Mouse (Mus musculus) brain, embryonic 14.5 days (tissue): ENCODE measurements at regions not wholly inside any gene's neighbourhood (a gene's known extent, or its start where the extent isn't known, plus 50 kb on each side); places are given as distances from the start of the nearest gene placed in this dataset.

Experiments
- CTCF ChIP-seq: fragments of 200-500 bp; IDR thresholded peaks from 2 replicates; pipeline ENCODE4 v1.5.1; 2012; ENCODE audit warnings: inconsistent platforms, mild to moderate bottlenecking, moderate library complexity, borderline replicate concordance; ENCODE audit not compliant: insufficient read depth, insufficient read length; ENCODE audit errors: extremely low read depth
- POLR2A ChIP-seq: fragments of 200-500 bp; IDR thresholded peaks from 2 replicates; pipeline ENCODE4 v1.6.1; 2012; ENCODE audit warnings: mild to moderate bottlenecking, inconsistent platforms, borderline replicate concordance; ENCODE audit not compliant: poor library complexity, insufficient read depth, insufficient read length, severe bottlenecking; ENCODE audit errors: extremely low read depth

- TF ChIP-seq POLR2A: no peak
- TF ChIP-seq CTCF: no peak
Measured at GRCm38 (mm10) chr12:92708466-92708865, 859.5 kb upstream of the Sel1l start.
